Mouse (Mus musculus) lung, postnatal 0 days (tissue): ENCODE results near the gene Zswim4. TPM values are rescaled to one million over a fixed set of nuclear protein-coding genes. Genes with fewer than 3 reads are reported as not detected.
A peak's percentile ranks its signal among the peaks of the same experiment; 100 is the strongest.
"Not testable (repeated sequence)": the region's sequence is repeated elsewhere in the genome, so short reads cannot be mapped to it uniquely, and the experiment has no call there.

ENCODE experiments used
- ATAC-seq: fragments of 200-750 bp; cut with Nextera tagmentation; 2 replicates; pipeline ENCODE4 v1.8.0; 2017; ENCODE audit warnings: moderate library complexity
- DNase-seq: peaks from one replicate; pipeline ENCODE4 v3.0.0-alpha.2; 2016; ENCODE audit warnings: low spot score
- H3K27ac ChIP-seq: fragments of 300-500 bp; sonication (generic); 2 replicates; pipeline ENCODE4 v1.5.1; 2014; ENCODE audit warnings: antibody characterized with exemption, mild to moderate bottlenecking, low read length, mixed read lengths
- H3K27me3 ChIP-seq: fragments of 300-500 bp; sonication (generic); replicated peaks from 2 replicates; pipeline ENCODE4 v1.6.1; 2014; ENCODE audit warnings: low read length, mixed read lengths; ENCODE audit not compliant: insufficient read depth
- H3K36me3 ChIP-seq: fragments of 300-500 bp; sonication (generic); 2 replicates; pipeline ENCODE4 v1.6.1; 2014; ENCODE audit warnings: low read length, mixed read lengths; ENCODE audit not compliant: insufficient read depth
- H3K4me1 ChIP-seq: fragments of 300-500 bp; sonication (generic); 2 replicates; pipeline ENCODE4 v1.6.1; 2014; ENCODE audit warnings: antibody characterized with exemption, low read depth, low read length, mixed read lengths; ENCODE audit not compliant: insufficient read depth
- H3K4me2 ChIP-seq: fragments of 300-500 bp; sonication (generic); replicated peaks from 2 replicates; pipeline ENCODE4 v1.6.1; 2014; ENCODE audit warnings: low read depth, mild to moderate bottlenecking, low read length, moderate library complexity, mixed read lengths
- H3K4me3 ChIP-seq: fragments of 300-500 bp; sonication (generic); 2 replicates; pipeline ENCODE4 v1.5.1; 2014; ENCODE audit warnings: low read depth, low read length
- H3K9ac ChIP-seq: fragments of 300-500 bp; sonication (generic); replicated peaks from 2 replicates; pipeline ENCODE4 v1.6.1; 2014; ENCODE audit warnings: low read depth, mild to moderate bottlenecking
- H3K9me3 ChIP-seq: fragments of 300-500 bp; sonication (generic); 2 replicates; pipeline ENCODE4 v1.6.1; 2016; ENCODE audit warnings: low read length, mixed read lengths
- CTCF ChIP-seq: IDR thresholded peaks from 2 replicates; pipeline ENCODE4 v1.5.1; 2016; ENCODE audit warnings: antibody characterized with exemption, mild to moderate bottlenecking
- EP300 ChIP-seq: IDR thresholded peaks from 2 replicates; pipeline ENCODE4 v1.6.1; 2016; ENCODE audit warnings: antibody characterized with exemption, mild to moderate bottlenecking, control low read depth
- WGBS: fragments of 180-500 bp; shearing (Covaris S2); extraction: QIAGEN DNeasy Blood & Tissue Kit; methylation state at CpG from one replicate; pipeline ENCODE4 v1.1.7; 2014; 5-methylcytosine and 5-hydroxymethylcytosine counted together
- polyA plus RNA-seq: library from polyadenylated mRNA; unstranded; fragments of >200 nt; fragmentation: Nextera tagmentation; extraction: Ambion mirVana; gene quantifications from 2 replicates; pipeline ENCODE4 v1.2.1, GENCODE M21; 2015

Zswim4 gene
- 7.8 and 8.4 TPM in 2 replicates for polyA plus RNA-seq

- under 1% methylated on average over 29 of the region's 35 CpGs for WGBS
- no peak for TF ChIP-seq CTCF
- TF ChIP-seq EP300 = peak; percentile 42; the same call in 1 of the 2 replicates
- peak within 1 kb of the TSS; percentile 79 for H3K9ac ChIP-seq
These were observed at the start of gene Zswim4 for GRCm38 (mm10) chr8:84236998-84237473. Zswim4 (minus strand) TSS chr8:84237055.

GRCm38 (mm10) chr8:84285665-84286064 lies 48.8 kb upstream of the Zswim4 start:
- not testable (repeated sequence) for H3K9me3 ChIP-seq, H3K4me3 ChIP-seq, H3K9ac ChIP-seq, H3K4me2 ChIP-seq, H3K27me3 ChIP-seq, H3K27ac ChIP-seq, H3K4me1 ChIP-seq, H3K36me3 ChIP-seq
- 61% methylated on average over 5 of the region's 5 CpGs for WGBS
- ATAC-seq = peak; percentile 40
- TF ChIP-seq CTCF = peak; percentile 78
- DNase-seq = peak; percentile 68

More at GRCm38 (mm10) chr8:84236998-84237473, at the start of gene Zswim4:
- ATAC-seq (peak; percentile 98), DNase-seq (peak; percentile 100)
- no peaks in the 10 kb centered on the region for H3K9me3 ChIP-seq
- peaks cover 9% of the 10 kb centered on the region; the same call in 1 of the 2 replicates for H3K36me3 ChIP-seq
- peaks cover 8% of the 10 kb centered on the region; the same call in 1 of the 2 replicates for H3K4me1 ChIP-seq
- H3K27me3 ChIP-seq = no peaks in the 10 kb centered on the region
- peak within 1 kb of the TSS; percentile 79 for H3K4me3 ChIP-seq
- H3K27ac ChIP-seq = peak within 1 kb of the TSS; percentile 87
- peak within 1 kb of the TSS; percentile 78 for H3K4me2 ChIP-seq

GRCm38 (mm10) chr8:84284608-84285063 lies 47.8 kb upstream of the Zswim4 start:
- Histone ChIP-seq H3K4me1 (no peaks in the 10 kb centered on the region), H3K9ac (no peak overlapping the region; the same call in 1 of the 2 replicates), H3K9me3 (no peaks in the 10 kb centered on the region), H3K4me2 (peak overlapping the region; percentile 42), H3K36me3 (no peaks in the 10 kb centered on the region), H3K4me3 (peak overlapping the region; percentile 14; the same call in 1 of the 2 replicates), H3K27ac (peak overlapping the region; percentile 71), H3K27me3 (no peaks in the 10 kb centered on the region)
- DNase-seq = peak; percentile 64
- 13% methylated on average over 9 of the region's 9 CpGs for whole genome bisulfite sequencing
- no peak for TF ChIP-seq EP300
- peak; percentile 73 for ATAC-seq

- WGBS = 55% methylated on average over 10 of the region's 10 CpGs
- no peaks in the 10 kb centered on the region for H3K9me3 ChIP-seq
- H3K4me2 ChIP-seq = no peak overlapping the region
- no peak overlapping the region for H3K4me3 ChIP-seq
- no peak for TF ChIP-seq CTCF
- no peaks in the 10 kb centered on the region for H3K27me3 ChIP-seq
- no peak overlapping the region for H3K27ac ChIP-seq
- DNase-seq = no peak
- no peak for ATAC-seq
- H3K4me1 ChIP-seq = no peaks in the 10 kb centered on the region
- no peaks in the 10 kb centered on the region for H3K36me3 ChIP-seq
- H3K9ac ChIP-seq = no peak overlapping the region
These were observed 43.9 kb upstream of the Zswim4 start for GRCm38 (mm10) chr8:84280777-84281176.

- Histone ChIP-seq H3K27ac (no peak overlapping the region), H3K4me1 (no peaks in the 10 kb centered on the region), H3K27me3 (no peaks in the 10 kb centered on the region), H3K9me3 (no peaks in the 10 kb centered on the region), H3K4me3 (no peak overlapping the region), H3K9ac (no peak overlapping the region), H3K4me2 (no peak overlapping the region), H3K36me3 (no peaks in the 10 kb centered on the region)
- TF ChIP-seq EP300 = no peak
- no peak for TF ChIP-seq CTCF
- 58% methylated on average over 1 of the region's 1 CpGs for WGBS
- DNase-seq (no peak), ATAC-seq (no peak)
These were observed 39.6 kb upstream of the Zswim4 start for GRCm38 (mm10) chr8:84276447-84276846.

GRCm38 (mm10) chr8:84273968-84274367 lies 37.1 kb upstream of the Zswim4 start:
- Histone ChIP-seq H3K36me3 (no peaks in the 10 kb centered on the region), H3K4me1 (peaks cover 6% of the 10 kb centered on the region; the same call in 1 of the 2 replicates), H3K27ac (no peak overlapping the region), H3K9me3 (no peaks in the 10 kb centered on the region), H3K4me3 (no peak overlapping the region), H3K27me3 (no peaks in the 10 kb centered on the region), H3K9ac (no peak overlapping the region), H3K4me2 (no peak overlapping the region)
- ATAC-seq (no peak), DNase-seq (no peak)
- TF ChIP-seq CTCF (no peak), EP300 (no peak)
- WGBS = 67% methylated on average over 3 of the region's 3 CpGs
